Mouse (Mus musculus) heart, embryonic 12.5 days (tissue): ENCODE data around the gene Cox15. TPM values are rescaled to one million over a fixed set of nuclear protein-coding genes. Genes with fewer than 3 reads are reported as not detected.

Experiments used
- ATAC-seq: fragments of 200-750 bp; cut with Nextera tagmentation; 2 replicates; pipeline ENCODE4 v1.8.0; 2017; ENCODE audit warnings: moderate TSS enrichment, moderate library complexity; ENCODE audit not compliant: insufficient number of reproducible peaks, low FRiP score
- H3K27ac ChIP-seq: fragments of 300-500 bp; sonication (generic); 2 replicates; pipeline ENCODE4 v1.5.1; 2016; ENCODE audit warnings: mild to moderate bottlenecking, moderate library complexity; ENCODE audit not compliant: poor library complexity, severe bottlenecking
- H3K27me3 ChIP-seq: fragments of 300-500 bp; sonication (generic); replicated peaks from 2 replicates; pipeline ENCODE4 v1.6.1; 2016; ENCODE audit warnings: mild to moderate bottlenecking, moderate library complexity
- H3K36me3 ChIP-seq: fragments of 300-500 bp; sonication (generic); 2 replicates; pipeline ENCODE4 v1.6.1; 2016; ENCODE audit warnings: mild to moderate bottlenecking, moderate library complexity
- H3K4me1 ChIP-seq: fragments of 300-500 bp; sonication (generic); replicated peaks from 2 replicates; pipeline ENCODE4 v1.6.1; 2016; ENCODE audit warnings: mild to moderate bottlenecking
- H3K4me2 ChIP-seq: fragments of 300-500 bp; sonication (generic); 2 replicates; pipeline ENCODE4 v1.6.1; 2016; ENCODE audit warnings: mild to moderate bottlenecking, moderate library complexity
- H3K4me3 ChIP-seq: fragments of 300-500 bp; sonication (generic); 2 replicates; pipeline ENCODE4 v1.5.1; 2016; ENCODE audit warnings: mild to moderate bottlenecking
- H3K9ac ChIP-seq: fragments of 300-500 bp; sonication (generic); 2 replicates; pipeline ENCODE4 v1.6.1; 2016; ENCODE audit warnings: mild to moderate bottlenecking, moderate library complexity
- H3K9me3 ChIP-seq: fragments of 300-500 bp; sonication (generic); replicated peaks from 2 replicates; pipeline ENCODE4 v1.6.1; 2016; ENCODE audit warnings: mild to moderate bottlenecking, moderate library complexity
- WGBS: fragments of 180-500 bp; shearing (Covaris S2); methylation state at CpG from one replicate; pipeline ENCODE4 v1.1.7; 2016; 5-methylcytosine and 5-hydroxymethylcytosine counted together
- polyA plus RNA-seq: library from polyadenylated mRNA; unstranded; fragments of >200 nt; fragmentation: Nextera tagmentation; extraction: Ambion mirVana; gene quantifications from 2 replicates; pipeline ENCODE4 v1.2.1, GENCODE M21; 2016

The Cox15 gene
- polyA plus RNA-seq, 1 experiment from 2014 or later: 13.0 TPM

DNA sequence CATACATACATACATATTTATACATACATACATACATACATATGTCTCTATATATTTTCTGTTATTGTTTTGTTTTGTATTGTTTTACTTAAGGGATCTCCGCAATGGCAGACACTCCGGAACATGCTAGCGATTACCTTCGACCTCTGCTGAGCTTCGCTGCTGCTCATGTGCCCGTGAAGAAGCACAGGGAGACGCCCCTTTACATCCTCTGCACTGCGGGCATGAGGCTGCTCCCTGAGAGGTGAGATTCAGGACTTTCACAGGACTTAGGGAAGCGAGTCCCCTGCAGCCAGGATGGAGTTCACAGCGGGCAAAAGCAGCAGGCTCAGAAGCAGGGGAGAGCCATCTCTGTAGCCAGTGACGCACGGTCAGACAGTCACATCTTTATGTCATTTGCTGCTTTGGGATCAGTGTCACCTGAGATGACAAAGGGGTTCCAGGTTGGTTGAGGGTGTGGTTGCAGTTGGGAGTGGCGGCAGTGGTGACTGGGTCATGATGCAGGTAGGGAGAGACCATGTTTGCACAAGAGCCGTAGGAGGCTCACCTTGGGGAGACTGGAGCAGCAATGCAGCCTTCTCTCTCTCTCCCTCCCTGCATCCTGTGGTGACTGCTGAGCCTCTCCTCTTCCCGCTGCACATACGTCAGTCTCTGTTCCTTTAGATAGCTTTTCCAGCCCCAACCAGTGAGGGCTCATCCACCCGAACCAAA, 47.9 kb downstream of the Cox15 start:
- ATAC-seq: no peak
- Histone ChIP-seq H3K4me3 (no peak overlapping the region), H3K36me3 (peaks cover 76% of the 10 kb centered on the region), H3K4me1 (no peaks in the 10 kb centered on the region), H3K9ac (no peak overlapping the region), H3K27ac (no peak overlapping the region), H3K27me3 (peaks cover 32% of the 10 kb centered on the region), H3K4me2 (no peak overlapping the region), H3K9me3 (peaks cover 5% of the 10 kb centered on the region; the same call in 1 of the 2 replicates)
- 87% methylated on average over 17 of the region's 17 CpGs for WGBS

DNA sequence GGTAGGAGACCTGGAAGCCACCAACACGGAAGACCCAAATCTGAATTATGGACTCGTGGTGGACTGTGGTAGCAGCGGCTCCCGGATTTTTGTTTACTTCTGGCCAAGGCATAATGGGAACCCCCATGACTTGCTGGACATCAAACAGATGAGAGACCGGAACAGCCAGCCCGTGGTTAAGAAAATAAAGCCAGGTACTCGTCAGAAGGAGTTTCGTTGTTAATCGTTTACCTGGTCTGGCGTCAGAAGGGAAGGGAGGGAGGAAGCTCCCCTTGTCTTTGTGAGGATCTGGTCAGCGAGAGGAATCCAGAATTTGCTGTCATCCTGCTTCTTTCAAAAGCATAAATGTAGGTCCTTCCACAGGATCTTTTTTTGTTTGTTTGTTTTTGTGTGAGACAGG, 48.6 kb downstream of the Cox15 start:
- Histone ChIP-seq H3K27me3 (peaks cover 27% of the 10 kb centered on the region), H3K9me3 (peaks cover 5% of the 10 kb centered on the region; the same call in 1 of the 2 replicates), H3K27ac (no peak overlapping the region), H3K36me3 (peaks cover 74% of the 10 kb centered on the region), H3K9ac (no peak overlapping the region), H3K4me1 (no peaks in the 10 kb centered on the region), H3K4me2 (no peak overlapping the region), H3K4me3 (no peak overlapping the region)
- ATAC-seq: no peak
- 81% methylated on average over 11 of the region's 11 CpGs for WGBS

DNA sequence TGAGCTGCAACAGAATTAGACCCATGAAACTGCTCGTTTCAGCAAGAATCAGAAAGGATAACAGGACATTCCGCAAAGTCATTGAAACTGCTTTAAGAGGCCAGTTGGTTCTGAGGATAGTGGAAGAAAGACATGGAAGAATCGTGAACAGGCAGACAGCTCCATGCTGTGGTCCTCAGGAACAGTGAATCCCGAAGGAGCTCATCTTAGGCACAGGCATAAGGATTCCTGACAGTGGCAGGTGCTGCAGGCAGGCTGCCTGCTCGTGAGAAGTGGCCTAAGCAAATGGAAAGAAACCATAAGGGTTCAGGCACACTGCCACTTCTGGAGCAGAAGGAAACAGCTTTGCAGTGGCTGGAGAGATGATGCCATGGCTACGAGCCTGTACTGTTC, 53.0 kb downstream of the Cox15 start:
- WGBS: 86% methylated on average over 6 of the region's 6 CpGs
- no peak for ATAC-seq
- H3K27ac ChIP-seq: no peak overlapping the region
- peaks cover 42% of the 10 kb centered on the region for H3K36me3 ChIP-seq
- peaks cover 5% of the 10 kb centered on the region for H3K27me3 ChIP-seq
- no peaks in the 10 kb centered on the region for H3K4me1 ChIP-seq
- peaks cover 5% of the 10 kb centered on the region; the same call in 1 of the 2 replicates for H3K9me3 ChIP-seq
- H3K9ac ChIP-seq: no peak overlapping the region
- H3K4me3 ChIP-seq: no peak overlapping the region
- no peak overlapping the region for H3K4me2 ChIP-seq

DNA sequence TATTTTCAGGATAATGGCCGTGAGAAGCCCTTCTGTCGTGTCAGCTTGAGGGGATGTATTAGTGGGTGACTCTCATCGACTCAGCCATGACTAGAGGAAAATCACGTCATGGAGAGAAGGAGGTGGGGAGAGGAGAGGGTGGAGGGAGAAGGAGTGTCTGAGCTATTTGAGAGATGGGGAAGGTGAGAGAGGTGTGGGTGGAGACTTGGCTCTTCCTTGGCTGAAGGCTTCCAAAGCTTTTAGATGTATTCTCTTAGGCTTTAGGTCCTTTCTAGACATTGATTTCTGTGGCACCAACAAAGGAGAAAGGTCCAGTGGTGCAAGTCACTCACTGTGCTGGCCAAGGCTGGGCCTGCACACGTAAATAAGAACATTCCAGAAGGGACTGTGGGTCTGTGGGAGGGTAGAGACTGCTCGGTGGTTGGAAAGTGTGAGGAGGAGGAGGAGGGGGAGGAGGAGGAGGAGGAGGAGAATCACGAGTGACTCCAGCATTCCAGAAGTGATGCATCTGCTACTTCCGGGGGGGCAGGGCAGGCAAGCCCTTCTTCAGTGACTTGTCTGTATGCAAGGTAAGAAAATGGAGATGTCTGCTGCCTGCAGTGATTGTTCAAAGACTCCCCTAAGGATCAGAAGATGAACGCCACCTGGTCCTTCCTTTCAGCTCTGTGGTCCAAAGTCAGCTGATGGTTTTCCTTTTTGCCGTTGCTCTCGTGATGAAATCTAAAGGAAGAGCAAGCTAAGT, 53.6 kb downstream of the Cox15 start:
- no peak overlapping the region for H3K4me2 ChIP-seq

DNA sequence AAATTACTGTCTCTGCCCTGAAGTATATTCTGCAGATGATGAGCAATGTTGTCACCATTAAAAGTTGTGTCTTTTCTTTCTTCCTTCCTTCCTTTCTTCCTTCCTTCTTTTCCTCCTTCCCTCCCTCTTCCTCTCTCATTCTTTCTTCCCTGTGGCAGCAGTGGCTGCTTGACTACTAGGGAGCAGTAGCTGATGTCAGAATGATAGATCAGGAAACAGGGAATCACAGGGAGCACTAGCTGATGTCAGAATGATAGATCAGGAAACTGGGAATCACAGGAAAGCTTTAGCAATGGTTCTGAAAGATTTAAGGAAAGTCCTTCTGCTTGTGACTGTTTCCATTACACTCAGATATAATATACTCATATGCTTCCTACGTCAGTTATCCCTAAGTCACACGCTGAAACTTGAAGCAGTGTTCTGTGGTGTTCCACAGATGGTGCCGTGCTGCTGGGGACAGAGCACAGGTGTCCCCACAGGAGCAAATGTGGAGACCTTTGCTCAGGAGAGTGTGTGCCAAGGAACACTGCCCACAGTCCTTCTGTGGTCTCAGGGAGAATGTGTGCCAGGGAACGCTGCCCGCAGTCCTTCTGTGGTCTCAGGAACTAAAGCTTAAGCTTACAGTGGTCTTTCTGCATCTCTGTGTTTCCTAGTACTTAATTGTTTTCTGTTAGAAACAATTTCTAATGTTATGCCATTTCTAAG, 55.0 kb downstream of the Cox15 start:
- ATAC-seq: no peak
- H3K4me1 ChIP-seq: no peaks in the 10 kb centered on the region
- no peak overlapping the region for H3K4me3 ChIP-seq
- 88% methylated on average over 5 of the region's 5 CpGs for WGBS
- no peak overlapping the region for H3K4me2 ChIP-seq
- peaks cover 5% of the 10 kb centered on the region; the same call in 1 of the 2 replicates for H3K9me3 ChIP-seq
- peaks cover 35% of the 10 kb centered on the region for H3K36me3 ChIP-seq
- H3K9ac ChIP-seq: no peak overlapping the region
- no peak overlapping the region for H3K27ac ChIP-seq
- H3K27me3 ChIP-seq: peaks cover 4% of the 10 kb centered on the region

More for the DNA sequence above, 53.6 kb downstream of the Cox15 start:
- Histone ChIP-seq H3K4me1 (no peaks in the 10 kb centered on the region), H3K9ac (no peak overlapping the region), H3K27me3 (peaks cover 4% of the 10 kb centered on the region), H3K36me3 (peaks cover 37% of the 10 kb centered on the region), H3K27ac (no peak overlapping the region), H3K9me3 (peaks cover 5% of the 10 kb centered on the region; the same call in 1 of the 2 replicates), H3K4me3 (no peak overlapping the region)
- no peak for ATAC-seq
- 72% methylated on average over 10 of the region's 11 CpGs for WGBS

DNA sequence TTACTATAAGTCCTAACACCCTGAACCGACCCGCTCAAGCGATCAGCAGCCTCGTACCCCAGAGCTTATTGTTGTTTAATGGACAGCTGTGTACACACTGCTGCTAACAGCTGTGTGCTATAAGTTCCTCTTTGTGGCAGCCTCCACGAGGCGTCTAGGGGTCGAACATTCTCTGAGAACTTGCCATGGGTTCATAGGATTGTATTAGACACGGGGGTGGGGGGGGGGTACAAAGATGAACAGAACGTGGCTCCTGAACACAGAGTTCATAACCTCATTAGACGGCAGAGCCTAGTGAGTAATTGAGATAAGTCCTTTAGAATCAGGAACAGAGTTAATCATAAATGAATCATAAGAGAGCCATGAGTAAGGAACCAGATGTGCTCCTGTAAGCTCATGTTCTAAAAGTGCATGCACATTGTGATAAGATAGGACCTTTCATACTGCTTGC, 57.3 kb downstream of the Cox15 start:
- Histone ChIP-seq H3K4me1 (0 out of 2 replicates have a peak, but pooled peaks cover under 1% of the 10 kb centered on the region), H3K36me3 (peaks cover 28% of the 10 kb centered on the region), H3K9ac (no peak overlapping the region), H3K4me3 (no peak overlapping the region), H3K9me3 (no peaks in the 10 kb centered on the region), H3K4me2 (no peak overlapping the region), H3K27ac (no peak overlapping the region), H3K27me3 (peaks cover 2% of the 10 kb centered on the region)
- no peak for ATAC-seq
- 73% methylated on average over 10 of the region's 10 CpGs for WGBS

DNA sequence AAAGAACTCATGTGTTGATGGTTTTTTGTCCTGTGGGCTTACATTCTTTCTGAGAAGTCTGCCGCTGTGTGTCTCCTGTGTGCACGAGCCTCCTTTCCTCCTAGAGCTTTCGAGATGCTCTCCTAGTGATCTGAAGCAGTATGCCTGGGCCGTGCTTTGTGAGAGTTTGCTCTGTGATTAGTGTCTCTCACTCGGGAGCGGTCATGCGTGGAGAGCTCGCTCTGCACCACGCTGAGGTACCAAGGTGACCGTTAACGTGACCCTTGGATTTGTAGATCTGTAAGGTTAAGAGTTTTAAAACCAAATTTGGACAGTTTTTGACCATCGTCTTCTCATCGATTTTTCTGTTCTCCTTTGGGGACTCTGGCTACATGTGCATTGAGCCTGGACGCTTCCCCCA, 60.0 kb downstream of the Cox15 start:
- H3K27ac ChIP-seq: no peak overlapping the region
- H3K4me3 ChIP-seq: no peak overlapping the region
- no peak for ATAC-seq
- H3K27me3 ChIP-seq: no peaks in the 10 kb centered on the region; the same call in 1 of the 2 replicates
- peaks cover 20% of the 10 kb centered on the region for H3K36me3 ChIP-seq
- H3K9ac ChIP-seq: no peak overlapping the region
- 91% methylated on average over 14 of the region's 14 CpGs for WGBS
- H3K4me2 ChIP-seq: no peak overlapping the region
- no peaks in the 10 kb centered on the region for H3K9me3 ChIP-seq
- peaks cover 6% of the 10 kb centered on the region; the same call in 1 of the 2 replicates for H3K4me1 ChIP-seq

DNA sequence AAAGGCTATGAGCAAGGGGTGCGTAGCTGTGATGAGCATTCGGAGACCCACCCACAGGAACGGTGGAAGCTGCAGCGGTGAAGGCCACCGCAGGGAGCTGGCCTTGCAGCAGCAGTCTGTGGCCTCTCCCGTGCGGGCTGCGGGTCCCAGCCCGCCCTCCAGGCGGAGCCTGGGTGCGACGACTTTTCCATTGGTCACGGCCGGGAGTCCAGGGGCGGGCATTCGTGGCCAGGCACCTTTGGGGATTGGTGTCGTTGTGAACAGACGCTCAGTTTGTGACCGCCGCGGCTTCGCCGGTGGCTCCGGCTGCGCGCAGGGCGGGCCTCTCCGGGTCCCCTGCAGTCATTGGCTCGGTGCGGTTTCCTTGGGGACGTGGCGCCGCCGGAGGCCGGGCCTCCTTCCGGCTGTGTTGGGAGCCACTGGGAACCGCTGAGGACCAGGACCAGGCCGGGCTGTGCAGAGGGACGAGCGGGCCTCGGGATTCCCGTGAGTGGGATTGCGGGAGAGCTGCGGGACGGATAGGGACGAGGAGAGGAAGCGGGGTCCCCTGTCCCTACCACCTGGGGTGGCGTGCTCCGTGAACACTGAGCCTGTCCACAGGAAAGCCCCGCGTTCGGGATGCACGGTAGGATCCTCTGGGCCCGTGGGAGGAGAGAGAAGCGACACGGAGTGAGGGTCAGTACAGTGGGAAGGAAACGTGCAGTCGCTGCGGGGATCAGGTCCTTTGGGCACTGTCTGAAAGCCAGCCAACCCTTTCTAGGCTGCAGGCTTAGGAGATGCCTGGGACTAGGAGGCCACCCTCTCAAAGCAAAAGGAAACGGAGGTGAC, 63.2 kb downstream of the Cox15 start, which contains the start of gene Entpd7:
Gene Entpd7, plus strand, starts transcription at position 254 of the 828 bp plus-strand sequence.
- Histone ChIP-seq H3K9ac (peak within 1 kb of the TSS; percentile 82), H3K27ac (peak within 1 kb of the TSS; percentile 34; the same call in 1 of the 2 replicates), H3K27me3 (no peaks in the 10 kb centered on the region; the same call in 1 of the 2 replicates), H3K36me3 (peaks cover 16% of the 10 kb centered on the region), H3K9me3 (no peaks in the 10 kb centered on the region), H3K4me1 (peaks cover 6% of the 10 kb centered on the region; the same call in 1 of the 2 replicates), H3K4me2 (peak within 1 kb of the TSS; percentile 96), H3K4me3 (peak within 1 kb of the TSS; percentile 86)
- ATAC-seq: peak; percentile 99
- under 1% methylated on average over 60 of the region's 60 CpGs for WGBS
